Mouse (Mus musculus) stomach, postnatal 0 days (tissue): ENCODE measurements around the gene Grb10.

Experiments
- CTCF ChIP-seq: IDR thresholded peaks from 2 replicates; pipeline ENCODE4 v1.5.1; 2016; ENCODE audit warnings: antibody characterized with exemption, low read depth, mild to moderate bottlenecking, moderate library complexity
- EP300 ChIP-seq: optimal IDR thresholded peaks from 2 replicates; pipeline ENCODE3; 2016; ENCODE audit warnings: antibody characterized with exemption

GRCm38 (mm10) chr11:11964729-11965128 is 73.8 kb downstream of the Grb10 start:
- TF ChIP-seq CTCF (no peak), EP300 (no peak)
